Mouse (Mus musculus) MEL (cell line): ENCODE measurements around the gene Adam12. TPM values are rescaled to one million over a fixed set of nuclear protein-coding genes. Genes with fewer than 3 reads are reported as not detected.

Source experiments
- DNase-seq: peaks from one replicate; pipeline ENCODE4 v3.0.0; 2011; ENCODE audit warnings: low read depth, low spot score
- H3K27ac ChIP-seq: 2 replicates; pipeline ENCODE4 v1.5.1; 2012; ENCODE audit warnings: low read depth, mild to moderate bottlenecking, control low read depth, low read length, moderate library complexity; ENCODE audit not compliant: control insufficient read depth
- H3K27me3 ChIP-seq, 2 experiments: fragments of 150-350 bp in 1 of 2; sonication (generic) in 1 of 2; 2 replicates each; pipeline ENCODE4 v1.6.1; 2012; ENCODE audit warnings: low read length in 2 of 2, mild to moderate bottlenecking in 2 of 2, improper control_type of control experiment in 1 of 2, moderate library complexity in 1 of 2; ENCODE audit not compliant: insufficient read depth in 2 of 2, control insufficient read depth in 1 of 2
- H3K36me3 ChIP-seq, 2 experiments: 2 replicates each; pipeline ENCODE4 v1.6.1; 2012 to 2014; ENCODE audit warnings: low read length in 2 of 2, improper control_type of control experiment in 1 of 2, inconsistent platforms in 1 of 2, mild to moderate bottlenecking in 1 of 2; ENCODE audit not compliant: insufficient read depth in 2 of 2, control insufficient read depth in 1 of 2
- H3K4me1 ChIP-seq, 2 experiments: fragments of 150-350 bp in 1 of 2; sonication (generic) in 1 of 2; 2 replicates each; pipeline ENCODE4 v1.6.1; 2012; ENCODE audit warnings: low read length in 2 of 2, improper control_type of control experiment in 1 of 2, mild to moderate bottlenecking in 1 of 2; ENCODE audit not compliant: insufficient read depth in 2 of 2, control insufficient read depth in 1 of 2
- H3K4me3 ChIP-seq, 2 experiments: fragments of 150-350 bp in 1 of 2; sonication (generic) in 1 of 2; 2 replicates each; pipeline ENCODE4 v1.5.1; 2012; ENCODE audit warnings: low read depth in 2 of 2, low read length in 2 of 2, mild to moderate bottlenecking in 2 of 2, moderate library complexity in 2 of 2, control low read depth in 1 of 2, improper control_type of control experiment in 1 of 2; ENCODE audit not compliant: control insufficient read depth in 1 of 2, insufficient read depth in 1 of 2
- H3K79me2 ChIP-seq: 2 replicates; pipeline ENCODE4 v1.6.1; 2012; ENCODE audit warnings: mild to moderate bottlenecking, low read length, moderate library complexity; ENCODE audit not compliant: control insufficient read depth, poor library complexity, insufficient read depth
- H3K9ac ChIP-seq: 2 replicates; pipeline ENCODE4 v1.6.1; 2012; ENCODE audit warnings: low read depth, mild to moderate bottlenecking, control low read depth, low read length, moderate library complexity; ENCODE audit not compliant: control insufficient read depth, poor library complexity, severe bottlenecking
- H3K9me3 ChIP-seq: fragments of 150-350 bp; sonication (generic); replicated peaks from 2 replicates; pipeline ENCODE4 v1.6.1; 2012; ENCODE audit warnings: mild to moderate bottlenecking, low read length, improper control_type of control experiment, moderate library complexity; ENCODE audit not compliant: insufficient read depth
- BHLHE40 ChIP-seq: IDR thresholded peaks from 2 replicates; pipeline ENCODE4 v1.6.1; 2012; ENCODE audit warnings: low read depth, mild to moderate bottlenecking, inconsistent platforms, low read length, improper control_type of control experiment, borderline replicate concordance
- CHD1 ChIP-seq: IDR thresholded peaks from 2 replicates; pipeline ENCODE4 v1.6.1; 2012; ENCODE audit warnings: low read depth, mild to moderate bottlenecking, inconsistent platforms, low read length, improper control_type of control experiment
- CTCF ChIP-seq, 3 experiments: IDR thresholded peaks in 2 of 3; conservative IDR thresholded peaks in 1 of 3; 2 replicates each; pipeline ENCODE4 v1.5.1; 2011 to 2012; ENCODE audit warnings: low read length in 3 of 3, low read depth in 2 of 3, mild to moderate bottlenecking in 2 of 3, improper control_type of control experiment in 1 of 3, inconsistent platforms in 1 of 3, mixed read lengths in 1 of 3, moderate library complexity in 1 of 3; ENCODE audit not compliant: control insufficient read depth in 1 of 3, insufficient read depth in 1 of 3, poor library complexity in 1 of 3, severe bottlenecking in 1 of 3
- E2F4 ChIP-seq: IDR thresholded peaks from 2 replicates; pipeline ENCODE4 v1.6.1; 2011; ENCODE audit warnings: low read depth, low read length, improper control_type of control experiment, borderline replicate concordance
- ELF1 ChIP-seq: IDR thresholded peaks from 2 replicates; pipeline ENCODE4 v1.6.1; 2014; ENCODE audit warnings: low read depth, mild to moderate bottlenecking, inconsistent platforms, low read length, improper control_type of control experiment, moderate library complexity
- EP300 ChIP-seq, 2 experiments: IDR thresholded peaks; 2 replicates each; pipeline ENCODE4 v1.6.1; 2011; ENCODE audit warnings: improper control_type of control experiment in 2 of 2, low read length in 2 of 2, low read depth in 1 of 2, mild to moderate bottlenecking in 1 of 2
- ETS1 ChIP-seq: IDR thresholded peaks from 2 replicates; pipeline ENCODE4 v1.6.1; 2012; ENCODE audit warnings: low read depth, mild to moderate bottlenecking, inconsistent platforms, low read length, improper control_type of control experiment, moderate library complexity
- GABPA ChIP-seq: IDR thresholded peaks from 2 replicates; pipeline ENCODE4 v1.6.1; 2012; ENCODE audit warnings: low read depth, mild to moderate bottlenecking, inconsistent platforms, low read length, improper control_type of control experiment, moderate library complexity
- GATA1 ChIP-seq: IDR thresholded peaks from 2 replicates; pipeline ENCODE4 v1.6.1; 2011; ENCODE audit warnings: low read depth, low read length, improper control_type of control experiment
- JUND ChIP-seq: IDR thresholded peaks from 2 replicates; pipeline ENCODE4 v1.6.1; 2011; ENCODE audit warnings: low read depth, mild to moderate bottlenecking, improper control_type of control experiment, low read length
- KAT2A ChIP-seq: conservative IDR thresholded peaks from 2 replicates; pipeline ENCODE4 v1.6.1; 2012; ENCODE audit warnings: low read depth, low read length, improper control_type of control experiment, inconsistent platforms
- MAX ChIP-seq: IDR thresholded peaks from 2 replicates; pipeline ENCODE4 v1.6.1; 2011; ENCODE audit warnings: low read length, improper control_type of control experiment
- MAZ ChIP-seq: IDR thresholded peaks from 2 replicates; pipeline ENCODE4 v1.6.1; 2012; ENCODE audit warnings: low read depth, mild to moderate bottlenecking, inconsistent platforms, low read length, improper control_type of control experiment
- MEF2A ChIP-seq: IDR thresholded peaks from 2 replicates; pipeline ENCODE4 v1.6.1; 2014; ENCODE audit warnings: low read depth, mild to moderate bottlenecking, inconsistent platforms, low read length, improper control_type of control experiment; ENCODE audit not compliant: poor library complexity, insufficient replicate concordance, severe bottlenecking; ENCODE audit errors: extremely low read depth
- MYC ChIP-seq: IDR thresholded peaks from 2 replicates; pipeline ENCODE4 v1.6.1; 2011; ENCODE audit warnings: low read depth, mild to moderate bottlenecking, low read length, improper control_type of control experiment, moderate library complexity
- NRF1 ChIP-seq: IDR thresholded peaks from 2 replicates; pipeline ENCODE4 v1.6.1; 2014; ENCODE audit warnings: low read depth, mild to moderate bottlenecking, inconsistent platforms, low read length, improper control_type of control experiment, moderate library complexity; ENCODE audit not compliant: poor library complexity, insufficient read depth, severe bottlenecking
- POLR2AphosphoS2 ChIP-seq: IDR thresholded peaks from 2 replicates; pipeline ENCODE4 v1.6.1; 2011; ENCODE audit warnings: low read length, improper control_type of control experiment
- SIN3A ChIP-seq: IDR thresholded peaks from 2 replicates; pipeline ENCODE4 v1.6.1; 2012; ENCODE audit warnings: low read length, improper control_type of control experiment, inconsistent platforms
- SMC3 ChIP-seq: IDR thresholded peaks from 2 replicates; pipeline ENCODE4 v1.6.1; 2011; ENCODE audit warnings: low read depth, low read length, improper control_type of control experiment
- TAL1 ChIP-seq: IDR thresholded peaks from 2 replicates; pipeline ENCODE4 v1.6.1; 2012; ENCODE audit warnings: mild to moderate bottlenecking, inconsistent platforms, low read length, moderate library complexity, mixed read lengths
- UBTF ChIP-seq: IDR thresholded peaks from 2 replicates; pipeline ENCODE4 v1.6.1; 2012; ENCODE audit warnings: low read depth, mild to moderate bottlenecking, inconsistent platforms, low read length, improper control_type of control experiment, moderate library complexity, borderline replicate concordance; ENCODE audit not compliant: insufficient read depth
- USF1 ChIP-seq: IDR thresholded peaks from 2 replicates; pipeline ENCODE4 v1.6.1; 2014; ENCODE audit warnings: low read depth, mild to moderate bottlenecking, inconsistent platforms, low read length, improper control_type of control experiment, moderate library complexity
- USF2 ChIP-seq, 2 experiments: IDR thresholded peaks; 2 replicates each; pipeline ENCODE4 v1.6.1; 2011 to 2012; ENCODE audit warnings: improper control_type of control experiment in 2 of 2, low read length in 2 of 2, borderline replicate concordance in 1 of 2, inconsistent platforms in 1 of 2, low read depth in 1 of 2, mild to moderate bottlenecking in 1 of 2; ENCODE audit not compliant: insufficient read depth in 1 of 2
- ZC3H11A ChIP-seq: IDR thresholded peaks from 2 replicates; pipeline ENCODE4 v1.6.1; 2012; ENCODE audit warnings: low read depth, mild to moderate bottlenecking, inconsistent platforms, low read length, improper control_type of control experiment
- ZKSCAN1 ChIP-seq: IDR thresholded peaks from 2 replicates; pipeline ENCODE4 v1.6.1; 2012; ENCODE audit warnings: low read depth, mild to moderate bottlenecking, inconsistent platforms, low read length, improper control_type of control experiment, moderate library complexity
- ZNF384 ChIP-seq: IDR thresholded peaks from 2 replicates; pipeline ENCODE4 v1.6.1; 2012; ENCODE audit warnings: low read depth, mild to moderate bottlenecking, inconsistent platforms, low read length, improper control_type of control experiment
- polyA plus RNA-seq, 2 experiments: library from polyadenylated mRNA; stranded (reverse) in 1 of 2; unstranded in 1 of 2; fragments of >175 nt in 1 of 2; fragments of >200 nt in 1 of 2; gene quantifications; 2 replicates each; pipeline versions ENCODE4 v1.2.1 to v1.2.4; 2012; ENCODE audit warnings: low replicate concordance in 2 of 2, low read depth in 1 of 2; ENCODE audit not compliant: insufficient read length in 2 of 2, insufficient read depth in 1 of 2, missing spikeins in 1 of 2
- total RNA-seq: library from RNA; depleted of rRNA; stranded (reverse); fragments of 300-350 nt; gene quantifications from 2 replicates; pipeline ENCODE4 v1.2.3, GENCODE M21; 2012

The Adam12 gene
- total and polyA plus RNA-seq, 3 experiments, result not detected

- H3K79me2 ChIP-seq, result no peaks in the 10 kb centered on the region
- DNase-seq, result no peak
- no peaks in the 10 kb centered on the region for H3K4me1 ChIP-seq
- H3K9me3 ChIP-seq, result no peaks in the 10 kb centered on the region
- TF ChIP-seq TAL1 (no peak), GABPA (no peak), JUND (no peak), ELF1 (no peak), CHD1 (no peak)
- no peaks in the 10 kb centered on the region for H3K27me3 ChIP-seq
- no peak overlapping the region for H3K4me3 ChIP-seq
- no peak overlapping the region for H3K9ac ChIP-seq
- H3K36me3 ChIP-seq, result no peaks in the 10 kb centered on the region
- no peak overlapping the region for H3K27ac ChIP-seq
These were observed 50.9 kb downstream of the Adam12 start for GRCm38 (mm10) chr7:134181056-134181455.

- Histone ChIP-seq H3K79me2 (no peaks in the 10 kb centered on the region), H3K9me3 (no peaks in the 10 kb centered on the region), H3K4me3 (no peak overlapping the region), H3K27ac (no peak overlapping the region), H3K27me3 (no peaks in the 10 kb centered on the region; a peak in 1 of 4 replicates), H3K9ac (no peak overlapping the region), H3K36me3 (no peaks in the 10 kb centered on the region), H3K4me1 (no peaks in the 10 kb centered on the region)
- TF ChIP-seq KAT2A (no peak), ZKSCAN1 (no peak), POLR2AphosphoS2 (no peak), GABPA (no peak), USF1 (no peak), GATA1 (no peak), E2F4 (no peak), SIN3A (no peak), MYC (no peak), BHLHE40 (no peak), UBTF (no peak), ZNF384 (no peak)
- DNase-seq, result no peak
These were observed 54.9 kb downstream of the Adam12 start for GRCm38 (mm10) chr7:134177051-134177450.

GRCm38 (mm10) chr7:134175201-134175600 lies 56.7 kb downstream of the Adam12 start:
- H3K9ac ChIP-seq, result no peak overlapping the region
- no peaks in the 10 kb centered on the region for H3K36me3 ChIP-seq
- no peak overlapping the region for H3K4me3 ChIP-seq
- H3K4me1 ChIP-seq, result no peaks in the 10 kb centered on the region
- no peak overlapping the region for H3K27ac ChIP-seq
- no peaks in the 10 kb centered on the region for H3K79me2 ChIP-seq
- no peak for DNase-seq
- H3K27me3 ChIP-seq, result no peaks in the 10 kb centered on the region; a peak in 1 of 4 replicates
- TF ChIP-seq USF1 (no peak), KAT2A (no peak), MEF2A (no peak), MAX (no peak), USF2 (IDR thresholded peaks at IDR 0.05; ENCODE audit: borderline replicate concordance in 1 of 2, insufficient read depth in 1 of 2, low read depth in 1 of 2, low read length in 2 of 2) (no peak), MAZ (no peak), JUND (no peak), ELF1 (no peak), ZKSCAN1 (no peak), ZC3H11A (no peak), E2F4 (no peak), SMC3 (no peak), ETS1 (no peak), CTCF (IDR thresholded peaks at IDR 0.05 in 2 of 3, conservative IDR thresholded peaks at IDR 0.05 in 1 of 3; ENCODE audit: control insufficient read depth in 1 of 3, insufficient read depth in 1 of 3, low read depth in 2 of 3, low read length in 3 of 3, poor library complexity in 1 of 3, severe bottlenecking in 1 of 3) (no peak), EP300 (IDR thresholded peaks at IDR 0.05; ENCODE audit: low read depth in 1 of 2, low read length in 2 of 2) (no peak), NRF1 (no peak), ZNF384 (no peak)
- H3K9me3 ChIP-seq, result no peaks in the 10 kb centered on the region
